Mouse (Mus musculus): ENCODE data around the gene Arl15. TPM values are rescaled to one million over a fixed set of nuclear protein-coding genes. Genes with fewer than 3 reads are reported as not detected.
A peak's percentile ranks its signal among the peaks of the same experiment; 100 is the strongest.

Arl15 gene
- total and polyA plus RNA-seq, 3 experiments: 4.8 to 40.7 (median 27.2) TPM

DNA sequence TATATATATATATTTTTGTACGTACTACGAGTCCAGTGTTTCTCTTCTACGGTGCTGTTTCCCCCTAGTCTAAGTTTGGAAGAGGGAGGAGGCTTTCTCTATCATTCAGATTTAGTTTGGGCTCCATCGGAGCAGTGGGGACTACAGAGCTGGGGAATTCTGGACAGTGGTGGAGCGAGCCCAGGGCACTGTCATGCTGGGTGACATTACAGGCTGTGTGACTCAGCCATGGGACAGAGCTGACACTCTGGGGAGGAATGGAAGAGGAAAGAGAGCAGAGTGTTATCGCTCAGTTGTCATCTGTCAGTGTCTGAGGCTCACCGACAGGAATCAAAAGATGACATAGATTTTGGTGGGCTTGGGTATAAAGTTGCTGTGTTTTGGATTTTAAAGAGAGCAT lies 124.4 kb downstream of the Arl15 start:
- peak; percentile 66 for DNase-seq

DNA sequence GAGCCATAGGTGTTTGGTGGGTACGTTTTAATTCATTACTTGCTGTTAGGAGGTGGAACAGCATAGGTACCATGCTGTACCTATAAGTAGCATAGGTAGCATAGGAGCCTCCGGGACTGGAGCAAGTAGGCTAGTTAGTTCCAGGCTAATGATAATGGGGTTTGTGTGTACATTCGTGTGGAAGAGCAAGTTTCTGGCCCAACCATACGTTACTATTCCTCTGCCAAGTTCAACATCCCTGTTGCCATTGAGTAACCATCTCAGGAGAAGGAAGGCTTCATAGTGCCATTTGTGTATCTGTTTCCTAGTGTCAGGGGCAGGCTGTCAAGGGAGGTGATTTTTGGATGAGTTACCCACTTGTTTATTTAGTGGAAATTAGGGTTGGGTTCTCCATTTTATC lies 141.4 kb downstream of the Arl15 start:
- DNase-seq: no peak

DNA sequence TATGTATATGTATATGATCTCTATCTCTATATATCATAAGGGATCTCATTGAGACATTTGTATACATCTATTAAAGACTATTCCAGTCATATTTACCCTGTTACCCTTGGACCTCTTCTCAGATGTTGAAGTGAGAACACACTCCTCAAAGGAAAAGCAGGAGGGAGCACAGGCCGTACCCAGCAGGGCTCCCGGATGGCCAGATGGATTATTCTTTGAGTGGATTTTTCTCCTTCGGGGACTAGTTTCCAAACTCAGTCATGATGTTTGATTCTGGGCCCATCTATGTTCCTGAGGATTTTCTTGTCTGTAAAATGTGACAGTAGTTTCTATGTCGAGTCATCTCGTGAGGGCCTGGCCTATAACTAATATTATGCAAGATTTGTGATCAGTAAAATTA lies 142.9 kb downstream of the Arl15 start:
- DNase-seq: no peak

DNA sequence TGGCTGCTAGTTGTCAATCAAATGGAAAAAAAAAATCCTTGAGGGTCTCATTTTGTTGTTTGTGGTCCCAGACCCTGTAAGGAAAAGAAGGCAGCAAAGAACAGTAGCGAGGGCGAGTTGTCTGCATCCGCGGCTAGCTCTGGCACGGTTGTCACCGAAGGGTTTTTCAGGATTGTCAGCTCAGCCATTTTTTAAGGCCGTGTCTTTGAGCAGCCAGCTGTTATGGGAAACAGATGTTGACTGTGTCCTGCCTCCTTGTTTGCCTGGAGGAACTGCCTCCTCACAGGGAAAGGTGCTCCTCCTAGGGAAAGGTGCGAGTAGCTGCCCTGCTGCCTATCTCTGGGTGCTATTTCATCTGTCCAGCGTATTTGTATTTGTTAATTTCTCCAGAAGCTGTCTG lies 144.3 kb downstream of the Arl15 start:
- no peak for DNase-seq

DNA sequence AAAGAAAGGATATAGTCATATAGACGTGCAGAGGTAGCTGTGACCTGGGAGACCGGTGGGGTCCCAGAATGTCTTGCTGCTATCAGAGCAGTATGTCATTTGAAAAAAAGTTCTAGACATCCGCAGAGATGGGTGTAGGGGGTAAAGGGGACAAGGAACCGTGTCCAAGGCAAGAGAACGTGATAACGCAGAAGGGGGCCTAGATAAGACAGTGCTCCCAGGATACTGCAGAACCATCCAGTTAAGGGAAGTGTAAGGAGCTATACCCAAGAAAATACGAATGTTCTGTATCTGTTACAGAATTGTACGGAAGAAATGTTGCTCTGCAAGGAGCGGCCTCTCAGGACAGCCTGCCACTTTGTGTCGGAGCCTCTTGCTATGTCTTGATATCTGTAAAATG lies 144.8 kb downstream of the Arl15 start:
- no peak for DNase-seq

DNA sequence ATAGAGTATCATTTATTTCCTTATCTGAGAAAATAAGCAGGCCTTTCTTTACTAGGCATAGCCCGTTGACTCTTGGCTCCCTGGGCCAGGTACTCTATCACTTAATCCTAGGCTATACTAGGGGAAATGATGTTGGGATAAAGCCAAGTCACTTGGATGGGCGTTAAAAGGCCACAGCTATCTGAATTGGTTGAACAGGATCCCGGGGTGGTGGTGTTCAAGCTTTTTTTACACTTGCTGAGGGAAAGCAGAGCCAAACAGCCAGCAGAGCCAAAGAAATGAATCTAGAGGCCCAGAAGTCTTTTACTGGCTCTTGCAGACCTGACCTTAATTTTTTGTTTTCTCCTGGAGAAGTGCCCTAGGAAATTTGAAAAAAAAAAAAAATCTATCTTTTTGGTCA lies 145.4 kb downstream of the Arl15 start:
- no peak for DNase-seq

DNA sequence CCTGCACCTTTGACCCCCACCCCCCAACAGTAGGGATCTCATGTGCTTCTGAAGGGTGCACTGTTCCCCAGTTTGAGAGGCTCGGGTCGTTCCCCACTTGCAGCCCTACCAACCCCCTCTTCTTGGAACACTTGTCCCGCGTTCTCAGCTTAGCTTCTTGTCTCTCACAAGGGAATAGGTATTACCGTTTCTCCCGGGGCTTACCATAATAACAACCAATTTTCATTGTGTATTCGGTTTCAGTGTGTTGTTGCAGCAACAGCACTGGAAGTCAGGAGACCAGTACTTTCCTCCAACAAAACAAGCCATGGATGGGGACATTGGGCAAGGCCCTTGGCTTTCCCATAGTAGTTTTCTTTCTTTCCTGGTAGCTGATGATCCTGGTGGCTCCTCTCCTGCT lies 145.8 kb downstream of the Arl15 start:
- no peak for DNase-seq

DNA sequence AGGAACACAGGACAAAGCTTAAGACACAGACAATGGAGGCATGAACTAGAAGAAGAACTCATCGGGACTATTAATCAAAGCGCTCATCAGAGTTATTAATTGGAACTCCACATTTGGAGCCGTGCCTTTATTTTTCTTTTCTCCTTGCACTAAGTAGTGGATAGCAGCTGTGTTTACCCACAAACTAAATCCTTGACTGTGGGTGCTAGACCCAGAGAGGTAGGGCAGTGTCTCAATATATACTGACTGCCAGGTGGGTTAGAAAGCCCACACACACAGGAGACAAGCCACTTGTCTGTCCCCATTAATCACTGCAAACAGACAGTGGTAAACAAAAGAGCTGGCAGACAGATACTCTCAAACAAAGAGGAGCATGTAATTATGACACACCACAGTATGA lies 147.6 kb downstream of the Arl15 start:
- no peak for DNase-seq

DNA sequence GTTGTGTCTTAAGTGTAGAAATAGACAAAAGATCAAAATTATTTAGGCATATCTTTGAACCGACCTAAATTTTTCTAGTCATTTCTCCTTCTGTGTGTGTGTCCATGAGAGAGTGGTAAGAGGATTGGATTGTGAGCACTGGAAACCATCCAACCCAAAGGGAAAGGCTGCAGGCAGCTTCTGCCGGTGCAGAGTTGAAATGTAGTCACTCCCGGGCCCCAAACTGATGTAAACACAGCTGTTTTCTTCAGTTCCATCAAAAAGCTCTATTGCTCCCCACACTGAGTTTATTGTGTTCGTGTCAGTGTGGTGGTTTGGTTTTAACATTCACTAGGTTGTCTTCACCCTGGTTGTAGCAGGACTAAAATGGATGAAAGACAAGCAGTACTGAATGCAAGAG lies 153.2 kb downstream of the Arl15 start:
- DNase-seq: peak; percentile 32

DNA sequence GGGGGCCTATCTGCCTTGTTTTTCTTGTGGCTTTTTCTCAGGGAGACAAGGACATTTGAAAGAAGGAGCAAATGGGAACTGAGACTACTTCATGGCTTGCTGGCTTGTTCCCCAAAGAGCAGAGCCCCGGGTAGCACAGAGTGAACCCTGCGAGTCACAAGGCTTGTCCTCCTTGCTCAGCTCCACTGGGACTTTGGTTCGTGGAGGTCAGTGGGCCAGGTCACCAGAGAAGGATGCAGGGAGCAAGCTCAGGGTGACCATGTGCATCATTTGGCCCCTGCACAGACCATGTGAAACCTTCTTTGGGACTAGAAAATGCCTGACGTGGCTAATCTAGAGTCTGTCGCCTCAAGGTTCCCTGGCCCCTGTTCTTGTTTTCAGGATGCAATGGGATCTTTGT lies 155.4 kb downstream of the Arl15 start:
- peak; percentile 69 for DNase-seq

DNA sequence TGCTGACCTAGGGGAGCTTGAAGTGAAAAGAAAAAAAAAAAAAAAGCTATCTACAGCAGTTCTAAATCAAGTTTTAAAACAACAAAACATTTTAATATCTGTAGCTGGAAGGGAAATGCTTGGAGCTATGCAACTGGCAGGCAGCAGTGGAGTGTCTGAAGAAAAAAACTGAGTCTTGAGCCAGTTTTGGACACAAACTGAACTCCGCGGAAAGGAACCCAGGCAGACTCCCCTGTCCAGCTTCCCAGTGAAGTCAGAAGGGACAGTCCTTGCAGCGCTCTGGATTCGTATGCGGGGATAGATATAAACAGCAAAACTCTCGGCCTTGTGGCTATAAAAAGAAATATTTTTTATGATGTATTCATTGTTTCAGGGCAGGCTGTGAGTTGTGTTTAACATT lies 155.8 kb downstream of the Arl15 start:
- peak; percentile 14 for DNase-seq

DNA sequence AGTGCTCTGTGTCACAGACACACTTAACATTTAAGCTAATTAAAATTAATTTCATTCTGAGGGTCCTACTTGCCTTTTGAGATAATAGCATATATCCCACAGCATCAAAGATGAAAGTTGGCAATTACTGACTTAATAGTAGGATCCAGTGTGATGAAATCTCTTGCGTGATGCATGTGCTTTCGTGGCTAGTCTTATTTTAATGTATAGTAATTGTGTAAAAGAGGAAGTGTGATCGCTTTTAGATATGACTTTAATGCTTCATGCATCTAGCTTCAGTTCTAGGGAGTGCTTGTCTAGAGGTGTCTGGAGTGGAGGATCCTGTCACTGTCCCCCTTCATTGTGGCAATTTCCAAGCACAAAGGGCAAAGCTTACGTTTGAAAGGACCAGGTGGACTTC lies 163.1 kb downstream of the Arl15 start:
- DNase-seq: no peak

DNA sequence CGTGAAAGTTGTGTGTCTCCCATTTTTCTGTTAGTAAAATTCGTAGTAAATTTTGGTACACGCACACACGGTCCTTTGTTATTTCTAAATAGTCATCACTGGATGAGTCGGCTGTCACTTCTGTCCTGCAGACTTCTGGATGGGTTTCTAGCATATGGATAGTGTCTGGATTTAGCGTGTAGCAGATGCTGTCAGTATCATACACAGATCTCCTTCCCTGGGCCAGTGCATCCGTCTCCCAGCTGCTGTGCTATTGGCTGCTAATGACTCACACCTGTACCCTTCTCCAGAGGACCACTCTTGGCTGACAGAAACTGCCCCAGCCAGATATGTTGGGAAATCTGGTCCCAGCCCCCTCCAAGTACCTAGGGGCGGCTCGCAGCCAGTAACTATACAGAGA lies 170.6 kb downstream of the Arl15 start:
- DNase-seq: no peak

DNA sequence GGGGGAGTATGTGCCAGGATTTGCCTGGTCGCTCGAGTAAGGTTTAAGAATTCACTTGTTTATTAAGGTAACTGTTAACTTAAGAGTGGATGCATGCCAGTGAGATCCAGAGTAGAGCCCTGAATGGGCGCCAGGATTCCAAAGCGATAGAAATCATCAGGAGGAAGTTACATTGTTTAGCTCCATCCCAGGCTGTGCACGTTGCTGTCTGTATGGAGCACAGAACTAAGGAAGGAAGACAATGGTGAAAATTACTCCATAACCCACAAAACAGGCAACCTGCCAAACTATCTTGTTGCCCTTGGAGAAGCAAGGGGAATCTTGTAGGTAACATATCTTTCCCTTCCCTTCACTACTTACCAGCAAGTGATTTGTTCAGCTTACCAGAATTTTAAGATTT lies 176.4 kb downstream of the Arl15 start:
- no peak for DNase-seq

DNA sequence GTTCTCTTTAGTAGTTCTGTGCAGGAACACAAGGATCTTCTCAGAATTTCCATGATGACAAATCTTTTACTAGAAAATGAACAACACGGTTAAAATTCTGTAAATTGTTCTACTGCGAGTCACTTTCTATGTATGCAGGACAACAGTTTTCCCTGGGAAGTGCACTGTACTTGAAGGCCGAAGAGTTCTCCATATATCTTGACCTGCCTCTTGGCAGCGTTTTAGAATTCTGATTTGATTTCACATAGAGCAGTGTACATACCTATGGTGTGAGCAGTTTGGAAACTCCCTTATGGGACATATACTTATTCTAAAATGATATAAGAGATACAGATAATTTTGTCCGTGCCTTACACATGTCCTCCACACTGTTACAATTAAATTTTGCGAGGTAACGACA lies 178.1 kb downstream of the Arl15 start:
- DNase-seq: no peak

DNA sequence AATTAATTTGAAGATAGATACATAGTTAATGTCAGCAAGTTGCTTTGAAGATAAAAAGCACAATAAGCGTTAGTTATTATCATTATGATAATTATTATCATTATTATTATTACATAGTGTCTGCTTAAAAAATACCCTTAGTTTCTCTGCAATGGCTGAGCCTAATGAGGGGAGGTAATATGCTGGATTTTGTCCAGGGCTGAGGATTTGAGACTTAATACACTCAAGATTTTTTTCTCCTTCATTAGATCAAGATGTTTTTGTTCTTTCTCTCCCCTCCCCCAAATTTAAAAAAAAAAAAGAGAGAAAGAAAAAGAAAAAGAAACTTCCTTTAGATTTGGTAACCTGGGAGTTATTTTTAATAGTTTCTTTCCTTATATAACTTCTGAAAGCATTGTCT lies 180.6 kb downstream of the Arl15 start:
- DNase-seq: no peak

DNA sequence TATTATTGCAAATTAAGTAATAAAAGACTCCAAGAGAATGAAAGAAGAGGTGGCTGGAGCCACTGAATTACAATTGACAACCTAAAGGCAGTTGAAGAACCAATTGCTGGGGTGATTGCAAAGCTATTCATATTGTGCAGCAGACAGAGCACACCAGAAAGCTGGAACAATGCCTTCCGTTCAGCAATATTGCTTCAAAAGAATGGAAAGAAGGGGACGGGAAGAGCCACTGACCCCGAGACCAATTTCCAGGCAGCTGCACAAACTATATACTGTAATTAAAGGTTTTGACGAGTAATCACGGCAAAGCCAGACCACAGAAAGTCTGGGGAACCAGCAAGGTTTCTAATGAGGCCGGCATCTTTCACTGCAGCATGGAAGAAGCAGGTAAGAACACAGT lies 181.4 kb downstream of the Arl15 start:
- DNase-seq: no peak

DNA sequence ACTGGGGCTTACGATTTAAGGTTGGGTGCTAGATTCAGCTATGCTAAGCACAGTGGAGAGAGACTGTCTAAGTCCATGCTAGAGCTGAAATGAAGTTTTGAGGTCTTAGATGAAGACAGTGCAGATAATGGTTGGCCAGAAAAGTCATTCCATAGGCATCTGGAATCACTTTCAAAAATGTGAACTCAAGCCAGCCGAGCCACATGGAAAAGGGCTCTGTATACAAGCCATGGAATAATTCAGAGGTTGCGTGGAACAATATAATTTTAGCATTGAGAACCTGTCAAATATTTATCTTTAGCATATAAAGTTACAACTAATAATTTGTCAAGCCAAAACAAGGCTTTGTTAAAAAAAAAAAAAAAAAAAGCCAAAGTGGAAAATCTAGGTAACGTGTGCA lies 182.6 kb downstream of the Arl15 start:
- DNase-seq: no peak

DNA sequence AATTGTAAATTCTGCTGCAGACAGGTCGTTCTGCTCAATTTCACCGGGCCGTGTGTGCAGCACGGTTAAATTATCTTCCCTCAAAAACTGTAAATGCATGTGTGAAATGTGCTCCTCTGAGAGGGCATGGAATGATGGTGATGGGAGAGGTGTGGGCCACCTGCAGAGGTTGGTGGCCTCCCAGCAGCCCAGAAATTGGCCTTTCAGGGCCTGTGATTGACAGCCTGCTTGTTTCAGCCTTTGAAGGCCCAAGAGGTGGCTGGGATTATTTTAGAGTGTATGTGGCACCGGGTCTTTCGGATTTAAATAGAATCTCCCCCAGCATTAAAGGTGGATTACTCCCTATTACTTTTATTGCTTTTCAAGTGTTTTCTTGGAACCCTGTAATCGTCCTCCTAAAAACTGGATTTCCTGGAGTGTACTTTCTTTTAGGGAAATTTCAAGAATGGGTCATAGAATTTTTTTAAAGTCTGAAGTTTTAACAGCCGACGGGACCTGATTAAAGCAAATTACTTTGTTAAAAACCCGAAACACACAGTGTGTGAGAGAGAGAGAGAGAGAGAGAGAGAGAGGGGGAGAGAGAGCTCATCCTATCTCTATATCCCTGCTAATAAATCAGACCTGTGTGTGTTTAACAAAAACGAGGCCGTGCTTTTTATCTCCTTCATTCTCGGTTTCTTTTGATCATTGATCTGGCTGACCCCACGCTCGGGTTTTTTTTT lies 186.6 kb downstream of the Arl15 start:
- DNase-seq: no peak

DNA sequence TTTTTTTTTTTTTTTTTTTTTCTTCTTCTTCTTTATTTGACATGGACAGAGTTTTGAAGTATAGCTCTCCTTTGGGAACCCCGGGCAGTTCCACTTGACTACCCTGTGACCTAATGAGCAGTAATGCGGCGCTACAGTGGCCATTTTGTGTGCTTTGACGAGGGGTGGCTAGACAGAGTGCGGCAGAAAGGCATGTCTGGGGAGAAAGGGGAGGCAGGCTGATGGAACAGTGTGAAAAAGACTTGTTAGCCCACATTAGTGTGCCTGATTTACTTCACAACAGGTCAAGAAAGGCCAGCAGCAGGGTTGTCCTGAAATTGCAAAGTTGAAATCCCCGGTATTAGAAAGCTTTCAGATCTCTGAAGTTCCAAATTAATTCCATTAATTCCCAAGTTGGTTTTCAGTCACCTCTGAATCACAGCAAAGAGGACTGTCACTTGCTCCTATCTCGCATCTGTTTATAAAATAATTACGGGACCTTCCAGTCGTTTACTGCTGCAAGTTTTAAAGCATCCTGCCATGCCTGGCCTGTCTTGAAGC lies 187.2 kb downstream of the Arl15 start:
- peak; percentile 46 for DNase-seq

DNA sequence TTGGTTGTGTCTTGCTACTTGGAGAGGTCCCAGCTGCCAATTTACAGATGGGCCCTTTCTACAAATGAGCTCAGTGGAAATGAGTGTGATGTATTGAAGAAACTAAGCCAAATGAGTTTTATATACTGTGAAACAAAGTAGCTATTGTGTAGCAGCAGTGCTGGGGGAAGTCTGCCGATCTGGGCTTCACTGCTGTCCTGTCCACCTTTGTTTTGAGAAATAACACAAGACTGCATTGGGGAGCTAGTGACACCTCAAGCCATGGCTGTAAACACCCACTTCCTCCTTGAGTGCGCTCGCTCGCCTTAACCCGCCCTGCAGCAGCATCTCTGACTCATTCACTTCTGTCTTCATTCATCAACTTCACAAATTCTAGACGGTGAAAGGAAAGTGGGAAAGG lies 189.3 kb downstream of the Arl15 start:
- DNase-seq: no peak

DNA sequence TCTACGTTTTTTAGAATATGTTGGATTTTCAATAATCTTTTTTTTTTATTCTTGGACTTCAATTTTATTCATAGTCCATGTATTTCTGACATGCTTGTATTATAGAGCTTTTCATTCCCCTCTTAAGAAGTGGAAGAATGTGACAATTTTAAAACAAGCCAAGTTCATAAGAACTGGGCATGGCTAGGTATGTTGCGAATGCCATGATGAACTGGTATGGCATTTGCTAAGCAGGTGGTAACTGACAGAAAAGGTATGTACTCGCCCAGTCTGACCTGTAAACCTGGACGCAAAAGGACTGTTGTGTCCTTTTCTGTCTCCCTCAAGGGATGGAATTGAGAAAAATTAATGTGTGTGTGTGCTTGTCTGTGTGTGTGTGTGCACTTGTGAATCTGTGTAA lies 190.2 kb downstream of the Arl15 start:
- no peak for DNase-seq

DNA sequence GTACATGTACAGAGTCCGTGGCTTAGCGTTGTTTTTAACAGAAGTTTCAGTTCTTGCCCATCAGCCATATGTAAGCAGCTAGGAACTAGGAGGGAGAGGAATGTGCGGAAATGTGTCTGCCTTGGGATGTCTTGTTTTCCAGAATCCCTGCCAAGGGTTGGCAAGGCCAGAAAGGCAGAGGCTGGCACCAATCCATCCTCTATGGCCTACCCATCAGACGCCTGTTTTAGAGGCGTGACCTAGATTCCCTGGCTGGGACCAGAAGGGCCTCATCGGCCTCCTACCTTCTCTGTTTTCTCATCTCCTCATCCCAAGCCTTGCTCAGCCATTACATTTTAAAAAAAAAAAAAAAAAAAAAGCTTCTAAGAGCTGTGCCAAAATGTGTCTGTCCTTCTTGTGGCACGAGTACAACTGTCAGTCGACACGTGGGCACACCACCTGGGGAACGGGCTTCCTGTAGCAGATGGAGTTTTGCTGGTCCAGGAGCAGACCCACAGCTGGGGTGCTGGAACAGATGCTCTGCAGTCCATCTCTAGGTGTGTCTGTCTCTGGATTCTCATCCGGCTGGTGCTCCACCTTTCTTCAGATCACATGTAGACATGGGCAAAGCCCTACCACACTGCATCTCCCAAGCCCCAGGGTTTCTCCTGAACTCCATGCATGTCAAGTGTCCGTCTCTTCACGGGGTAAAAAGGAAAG lies 192.7 kb downstream of the Arl15 start:
- DNase-seq: peak; percentile 85

DNA sequence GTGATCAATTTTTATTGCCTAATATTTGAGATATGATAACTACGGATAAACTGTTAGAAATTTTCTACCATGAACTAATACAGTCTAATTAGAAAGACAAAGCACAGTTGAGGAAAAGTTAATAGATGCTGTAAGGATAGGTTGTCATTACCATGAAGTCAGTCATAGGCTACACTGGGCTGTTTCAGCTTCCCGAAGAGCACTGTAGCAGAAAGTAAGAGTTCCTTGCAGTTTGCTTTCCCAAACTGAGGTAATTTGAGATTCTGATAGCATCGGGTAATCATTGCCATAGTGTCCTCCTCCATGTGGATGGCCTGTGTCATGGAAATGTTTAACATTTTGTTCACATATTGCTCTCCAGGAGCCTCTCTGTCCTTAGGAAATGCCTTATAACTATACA lies 195.9 kb downstream of the Arl15 start:
- DNase-seq: no peak

Data from adrenal gland, adult 2 months (tissue).